In genomic region chr10:44391509-44392290, GRCm38 (mm10) we compare ENCODE assay signal across 25 mouse cellular contexts.
DNase-seq lines count a peak whose midpoint lies in the region; ATAC-seq lines count a peak whose summit lies in the region.
"Had no signal": no experiment of that assay in that cellular context is flagged by ENCODE, and none has a peak within 500 bp of the region (broad histone marks: within the 10 kb centered on the region; RNA-seq: fewer than 3 reads in every experiment).

No protein-coding gene starts in this region.

- H3K4me2 ChIP-seq in embryonic facial prominence, embryonic 14.5 days (ENCODE audit: low read depth, low read length), result no peak overlapping the region
- H3K4me2 ChIP-seq: embryonic facial prominence, embryonic 13.5 days; forebrain, embryonic 13.5 days; hindbrain, embryonic 12.5 days; hindbrain, embryonic 15.5 days had no signal

- DNase-seq in ES-CJ7 (ENCODE audit: low read depth, low spot score), result peak; percentile 98
- peak; percentile 77 for DNase-seq in WW6 (ENCODE audit: low read depth, low spot score)
- DNase-seq in embryonic facial prominence, embryonic 14.5 days (ENCODE audit: low spot score), result no peak
- DNase-seq in testis, postnatal 10 days (ENCODE audit: low spot score), result no peak
- DNase-seq in gastrocnemius, postnatal 10 days, result no peak
- DNase-seq in frontal cortex, postnatal 36 days (ENCODE audit: low spot score in 2 of 2), result no peak
- DNase-seq: adrenal gland, postnatal 10 days; adrenal gland, postnatal 36 days; cerebellum, adult 18-20 months; cerebellum, adult 9-10 months; cerebellum, postnatal 14 days; gastrocnemius, adult 2 months; gastrocnemius, postnatal 36 days; heart, adult 2 months; kidney, adult 2 months had no signal

- H3K36me3 ChIP-seq in embryonic facial prominence, embryonic 14.5 days (ENCODE audit: control insufficient read depth, insufficient read depth, low read length), result no peaks in the 10 kb centered on the region
- H3K36me3 ChIP-seq: embryonic facial prominence, embryonic 13.5 days; forebrain, embryonic 10.5 days; G1E; heart, embryonic 10.5 days; hindbrain, embryonic 12.5 days; hindbrain, embryonic 15.5 days had no signal

- ATAC-seq in embryonic facial prominence, embryonic 14.5 days (ENCODE audit: low read depth), result peak; percentile 30; the same call in 1 of the 2 replicates
- ATAC-seq: forebrain, embryonic 13.5 days; forebrain, embryonic 16.5 days; intestine, postnatal 0 days; Patski had no signal

- H3K27ac ChIP-seq in embryonic facial prominence, embryonic 14.5 days (replicated peaks; ENCODE audit: low read depth, low read length), result no peak overlapping the region
- H3K27ac ChIP-seq: embryonic facial prominence, embryonic 13.5 days; forebrain, embryonic 10.5 days; forebrain, embryonic 13.5 days; gastrocnemius, adult 2 months; heart, adult 2 months; heart, embryonic 10.5 days; hindbrain, embryonic 12.5 days; hindbrain, embryonic 15.5 days had no signal

- 0 out of 2 replicates have a peak, but pooled peaks cover 2% of the 10 kb centered on the region for H3K4me1 ChIP-seq in embryonic facial prominence, embryonic 14.5 days (ENCODE audit: control insufficient read depth, insufficient read depth, low read length)
- H3K4me1 ChIP-seq: forebrain, embryonic 13.5 days; heart, embryonic 10.5 days; hindbrain, embryonic 15.5 days had no signal

- no peak overlapping the region for H3K4me3 ChIP-seq in embryonic facial prominence, embryonic 14.5 days (ENCODE audit: low read depth, low read length)
- H3K4me3 ChIP-seq: embryonic facial prominence, embryonic 13.5 days; forebrain, embryonic 10.5 days; forebrain, embryonic 13.5 days; gastrocnemius, adult 2 months; heart, adult 2 months; heart, embryonic 10.5 days; hindbrain, embryonic 12.5 days; hindbrain, embryonic 15.5 days had no signal

- H3K9ac ChIP-seq in embryonic facial prominence, embryonic 14.5 days (ENCODE audit: low read depth, low read length), result no peak overlapping the region
- H3K9ac ChIP-seq: embryonic facial prominence, embryonic 13.5 days; forebrain, embryonic 13.5 days; hindbrain, embryonic 12.5 days; hindbrain, embryonic 15.5 days had no signal

- H3K27me3 ChIP-seq in embryonic facial prominence, embryonic 14.5 days (replicated peaks; ENCODE audit: control insufficient read depth, insufficient read depth, low read length), result no peaks in the 10 kb centered on the region
- H3K27me3 ChIP-seq: embryonic facial prominence, embryonic 13.5 days; forebrain, embryonic 13.5 days; hindbrain, embryonic 12.5 days; hindbrain, embryonic 15.5 days; Patski had no signal

- H3K9me3 ChIP-seq in embryonic facial prominence, embryonic 14.5 days (ENCODE audit: control insufficient read depth, low read length), result no peaks in the 10 kb centered on the region
- H3K9me3 ChIP-seq: embryonic facial prominence, embryonic 13.5 days; forebrain, embryonic 10.5 days; forebrain, embryonic 13.5 days; G1E; heart, embryonic 10.5 days; hindbrain, embryonic 12.5 days; hindbrain, embryonic 15.5 days had no signal

- WGBS in embryonic facial prominence, embryonic 14.5 days, result 41% methylated on average over 12 of the region's 12 CpGs

Comparison
In these comparisons a context has a peak if more than half of its experiments do, and no peak if none do; other contexts are left out.
1. DNase-seq: peak in ES-CJ7 (single experiment) and WW6 (single experiment); none in embryonic facial prominence, embryonic 14.5 days (single experiment), testis, postnatal 10 days (single experiment), gastrocnemius, postnatal 10 days (single experiment) and frontal cortex, postnatal 36 days (0 of 2).